Mouse (Mus musculus) lung, adult 2 months (tissue): ENCODE measurements around the gene Fry.

Source experiments
- CTCF ChIP-seq: fragments of 200-500 bp; IDR thresholded peaks from 2 replicates; pipeline ENCODE4 v1.5.1; 2011; ENCODE audit warnings: mild to moderate bottlenecking, low read length, control low read depth; ENCODE audit not compliant: insufficient read depth
- POLR2A ChIP-seq: fragments of 200-500 bp; IDR thresholded peaks from 2 replicates; pipeline ENCODE4 v1.6.1; 2011; ENCODE audit warnings: low read depth, mild to moderate bottlenecking, control low read depth, low read length, borderline replicate concordance; ENCODE audit errors: extremely low read depth

- TF ChIP-seq CTCF, result no peak
- no peak for TF ChIP-seq POLR2A
Measured at GRCm38 (mm10) chr5:150362241-150362640, 243.8 kb downstream of the Fry start.
